Mouse (Mus musculus): Measurements from ENCODE around the gene Hs3st5. TPM values are rescaled to one million over a fixed set of nuclear protein-coding genes. Genes with fewer than 3 reads are reported as not detected.

Hs3st5 gene
- 0.03 TPM in 1 of 2 replicates, not detected in the other for polyA plus RNA-seq (2015; fragmentation: Nextera tagmentation; extraction: Ambion mirVana)

DNA sequence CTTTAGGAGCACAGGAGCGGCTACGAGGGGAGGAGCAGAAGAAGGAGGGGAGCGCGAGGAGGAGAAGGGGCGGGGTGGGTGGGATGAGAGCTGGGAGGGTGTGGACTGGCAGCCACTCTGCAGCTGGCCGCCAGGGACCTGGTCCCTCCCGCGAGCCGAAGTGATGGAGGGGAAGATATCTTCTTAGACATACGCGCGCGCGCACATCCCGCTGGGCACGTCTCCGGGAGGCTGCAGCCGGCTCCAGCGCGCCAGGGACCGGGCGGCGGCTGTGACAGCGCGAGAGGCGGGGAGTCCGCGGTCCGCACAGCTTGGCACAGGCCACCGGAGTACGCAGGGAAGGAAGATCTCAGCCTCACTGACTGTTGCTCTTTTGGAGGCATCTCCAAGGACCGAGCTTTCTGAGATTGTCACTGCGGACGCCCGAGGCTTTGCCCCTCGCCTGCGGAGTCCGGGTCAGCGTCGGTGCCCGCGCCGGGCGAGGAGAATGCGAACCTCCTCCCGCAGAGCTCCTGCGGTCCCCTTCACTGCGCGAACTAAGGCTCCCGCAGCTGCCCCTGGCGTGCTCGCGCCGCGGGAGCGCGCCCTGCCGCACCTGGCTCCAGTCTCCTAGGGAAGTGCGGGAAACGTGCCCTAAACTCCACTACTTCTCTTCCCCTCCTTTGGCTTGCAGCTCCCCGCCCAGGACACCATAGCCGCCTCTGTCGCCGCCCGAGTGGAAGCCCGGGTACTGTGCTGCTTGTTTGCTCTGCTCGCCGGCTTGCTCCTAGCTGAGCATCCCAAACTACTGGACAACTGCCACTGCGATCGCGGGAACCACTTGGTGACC, at the start of gene Hs3st5:
TSS of gene Hs3st5 (plus strand) at position 88 of the 829 bp plus-strand sequence.
- peak within 1 kb of the TSS; percentile 54 for H3K4me2 ChIP-seq
- no peak for ATAC-seq (ENCODE audit: insufficient read depth)
- H3K27ac ChIP-seq (replicated peaks), result no peak within 1 kb of the TSS
- WGBS (ENCODE audit: insufficient replicate concordance), result under 1% methylated on average over 68 of the region's 71 CpGs
- peaks cover 39% of the 10 kb centered on the region for H3K27me3 ChIP-seq
- H3K36me3 ChIP-seq (replicated peaks), result no peaks in the 10 kb centered on the region
- peak within 1 kb of the TSS; percentile 34 for H3K4me3 ChIP-seq (replicated peaks)
- H3K9ac ChIP-seq, result no peak within 1 kb of the TSS
- no peaks in the 10 kb centered on the region for H3K4me1 ChIP-seq (replicated peaks)
- H3K9me3 ChIP-seq (replicated peaks), result no peaks in the 10 kb centered on the region

DNA sequence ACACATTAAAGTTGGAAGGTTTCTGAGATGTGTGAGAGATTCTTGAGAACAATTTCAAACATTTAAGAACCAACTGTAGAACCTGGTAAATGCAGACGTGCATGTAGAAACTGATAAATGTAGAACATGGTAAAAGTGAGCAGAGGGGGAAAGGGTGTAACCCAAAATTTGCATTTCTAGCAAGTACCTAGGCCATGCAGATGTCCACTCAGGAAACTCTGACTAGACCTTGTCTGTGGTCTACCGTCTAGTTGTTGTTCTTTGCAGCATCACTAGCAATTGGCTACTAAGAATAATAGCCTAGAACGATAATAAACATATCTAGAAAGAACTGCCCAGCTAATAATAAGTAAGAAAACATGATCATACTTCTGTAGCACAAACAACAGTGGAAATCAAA, 38.0 kb upstream of the Hs3st5 start:
- Histone ChIP-seq H3K4me1 (replicated peaks) (no peaks in the 10 kb centered on the region), H3K27me3 (no peaks in the 10 kb centered on the region), H3K9me3 (replicated peaks) (no peaks in the 10 kb centered on the region), H3K36me3 (replicated peaks) (no peaks in the 10 kb centered on the region), H3K4me3 (replicated peaks) (no peak overlapping the region), H3K9ac (no peak overlapping the region), H3K27ac (replicated peaks) (no peak overlapping the region), H3K4me2 (no peak overlapping the region)
- ATAC-seq (ENCODE audit: insufficient read depth), result no peak
- WGBS (ENCODE audit: insufficient replicate concordance), result 58% methylated on average over 3 of the region's 3 CpGs

DNA sequence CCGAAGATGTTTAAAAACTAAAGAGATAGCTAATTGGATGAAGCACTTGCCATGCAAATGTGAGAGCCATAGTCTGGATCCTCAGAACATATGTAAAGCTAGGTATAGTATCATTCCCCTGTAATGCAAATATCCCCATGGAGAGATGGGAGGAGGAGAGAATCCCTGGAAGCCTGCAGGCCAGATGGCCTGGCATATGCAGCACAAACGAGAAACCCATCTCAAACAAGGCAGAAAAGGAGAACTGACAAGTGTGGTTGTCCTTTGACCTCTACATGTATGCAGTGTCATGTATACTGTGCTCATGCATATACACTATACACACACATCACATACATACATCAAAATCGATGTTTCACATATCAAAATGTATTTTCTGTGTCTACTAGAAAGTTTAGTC, 35.5 kb upstream of the Hs3st5 start:
- H3K9ac ChIP-seq, result no peak overlapping the region
- WGBS (ENCODE audit: insufficient replicate concordance), result 37% methylated on average over 3 of the region's 3 CpGs
- no peaks in the 10 kb centered on the region for H3K4me1 ChIP-seq (replicated peaks)
- no peak overlapping the region for H3K4me2 ChIP-seq
- no peak overlapping the region for H3K4me3 ChIP-seq (replicated peaks)
- no peaks in the 10 kb centered on the region for H3K9me3 ChIP-seq (replicated peaks)
- H3K27ac ChIP-seq (replicated peaks), result no peak overlapping the region
- ATAC-seq (ENCODE audit: insufficient read depth), result no peak
- no peaks in the 10 kb centered on the region for H3K36me3 ChIP-seq (replicated peaks)
- no peaks in the 10 kb centered on the region for H3K27me3 ChIP-seq

DNA sequence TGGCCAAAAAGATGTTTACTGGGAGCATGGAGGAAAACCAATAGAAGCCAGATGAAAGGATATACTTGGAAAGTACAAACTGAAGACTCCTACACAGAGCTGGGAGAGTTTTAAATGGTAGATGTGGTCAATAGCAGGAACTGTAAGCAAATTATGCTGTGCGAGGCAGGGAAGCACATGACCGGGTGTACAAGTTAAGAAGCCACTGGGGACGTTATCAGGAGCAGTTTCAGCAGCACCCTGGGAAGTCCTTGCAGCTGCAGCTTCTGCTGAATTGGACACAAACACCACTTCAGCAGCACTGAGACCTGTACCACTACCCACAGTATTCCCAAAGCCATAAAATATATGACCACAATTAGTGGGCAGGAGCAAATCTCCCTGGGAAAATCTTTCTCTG, 31.8 kb upstream of the Hs3st5 start:
- no peaks in the 10 kb centered on the region for H3K9me3 ChIP-seq (replicated peaks)
- H3K9ac ChIP-seq, result no peak overlapping the region
- H3K4me2 ChIP-seq, result no peak overlapping the region
- H3K36me3 ChIP-seq (replicated peaks), result no peaks in the 10 kb centered on the region
- no peak for ATAC-seq (ENCODE audit: insufficient read depth)
- H3K27ac ChIP-seq (replicated peaks), result no peak overlapping the region
- WGBS (ENCODE audit: insufficient replicate concordance), result 44% methylated on average over 3 of the region's 3 CpGs
- H3K4me1 ChIP-seq (replicated peaks), result no peaks in the 10 kb centered on the region
- no peaks in the 10 kb centered on the region for H3K27me3 ChIP-seq
- H3K4me3 ChIP-seq (replicated peaks), result no peak overlapping the region

DNA sequence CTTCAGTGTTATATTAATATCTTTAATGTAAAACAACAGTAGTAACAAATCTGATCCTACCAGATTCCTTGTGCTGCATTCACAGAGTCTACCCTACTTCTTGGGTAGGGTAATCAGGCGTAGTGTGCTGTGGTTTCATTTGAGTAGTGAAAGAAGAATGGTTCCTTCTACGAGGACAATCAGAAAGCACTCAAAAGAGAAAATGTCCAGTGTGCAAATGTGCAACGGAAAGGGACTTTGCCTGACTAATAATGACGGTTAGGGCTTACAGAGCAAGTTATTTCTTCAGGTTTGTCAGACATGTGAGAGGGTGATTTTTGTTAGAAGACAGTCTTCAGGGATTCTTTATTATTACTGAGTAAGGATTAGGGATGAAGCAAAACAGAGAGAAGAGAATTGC, 29.1 kb upstream of the Hs3st5 start:
- no peak for ATAC-seq (ENCODE audit: insufficient read depth)
- Histone ChIP-seq H3K9ac (no peak overlapping the region), H3K9me3 (replicated peaks) (no peaks in the 10 kb centered on the region), H3K4me3 (replicated peaks) (no peak overlapping the region), H3K27me3 (no peaks in the 10 kb centered on the region), H3K4me2 (no peak overlapping the region), H3K4me1 (replicated peaks) (no peaks in the 10 kb centered on the region), H3K36me3 (replicated peaks) (no peaks in the 10 kb centered on the region), H3K27ac (replicated peaks) (no peak overlapping the region)
- WGBS (ENCODE audit: insufficient replicate concordance), result 59% methylated on average over 4 of the region's 4 CpGs

- Histone ChIP-seq H3K4me2 (no peak overlapping the region), H3K27ac (replicated peaks) (no peak overlapping the region), H3K4me3 (replicated peaks) (no peak overlapping the region), H3K9me3 (replicated peaks) (no peaks in the 10 kb centered on the region), H3K9ac (no peak overlapping the region), H3K36me3 (replicated peaks) (no peaks in the 10 kb centered on the region), H3K27me3 (no peaks in the 10 kb centered on the region), H3K4me1 (replicated peaks) (no peaks in the 10 kb centered on the region)
- 56% methylated on average over 2 of the region's 2 CpGs for WGBS (ENCODE audit: insufficient replicate concordance)
- no peak for ATAC-seq (ENCODE audit: insufficient read depth)
These were observed 23.3 kb upstream of the Hs3st5 start for GRCm38 (mm10) chr10:36483362-36483761.

DNA sequence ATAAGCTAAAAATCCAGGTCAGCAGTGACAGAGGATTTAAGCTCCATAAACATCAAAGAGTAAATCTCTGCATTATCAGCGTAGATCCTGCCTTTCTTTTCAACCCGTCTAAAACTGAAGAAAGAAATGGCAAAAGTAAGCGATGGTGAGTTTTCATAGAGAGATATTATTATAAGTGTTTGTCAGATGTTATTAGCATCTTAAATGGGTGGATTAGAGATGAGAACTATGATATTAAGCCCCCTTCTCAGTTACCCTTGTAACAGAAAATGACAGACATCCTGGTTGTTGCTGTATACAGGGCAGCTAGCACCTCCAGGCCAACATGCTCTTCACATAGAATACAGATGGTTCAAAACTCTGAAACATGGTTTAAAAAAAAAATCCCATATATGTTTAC, 22.6 kb upstream of the Hs3st5 start:
- Histone ChIP-seq H3K9ac (no peak overlapping the region), H3K27me3 (no peaks in the 10 kb centered on the region), H3K27ac (replicated peaks) (no peak overlapping the region), H3K4me3 (replicated peaks) (no peak overlapping the region), H3K36me3 (replicated peaks) (no peaks in the 10 kb centered on the region), H3K9me3 (replicated peaks) (no peaks in the 10 kb centered on the region), H3K4me2 (no peak overlapping the region), H3K4me1 (replicated peaks) (no peaks in the 10 kb centered on the region)
- no peak for ATAC-seq (ENCODE audit: insufficient read depth)
- 59% methylated on average over 3 of the region's 3 CpGs for WGBS (ENCODE audit: insufficient replicate concordance)

DNA sequence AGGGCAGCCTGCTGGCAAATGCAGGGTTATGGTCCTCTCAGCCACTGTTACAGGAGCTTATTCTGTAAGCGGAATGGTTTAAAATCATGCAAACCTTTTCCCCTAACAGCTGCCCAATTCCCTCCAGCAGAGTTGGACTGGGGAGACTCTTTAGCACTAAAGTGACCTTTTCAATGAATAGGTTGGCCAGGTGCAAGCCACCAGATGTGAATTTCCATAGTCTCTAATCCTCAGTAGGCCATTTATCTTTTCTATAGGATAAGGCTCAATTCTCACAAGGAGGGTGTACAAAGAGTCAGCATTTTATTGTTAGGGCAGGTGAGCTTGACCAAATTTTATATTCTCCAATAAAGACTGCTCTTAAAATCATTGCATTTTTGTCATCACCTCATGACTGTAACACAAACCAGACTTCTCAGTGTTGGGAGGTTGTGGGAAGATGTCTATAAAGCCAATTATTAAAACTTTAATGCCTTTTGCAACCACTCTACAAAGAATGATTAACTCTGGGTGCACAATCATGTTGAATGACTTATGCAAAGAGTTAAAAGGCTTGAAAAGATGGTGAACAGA, 21.8 kb upstream of the Hs3st5 start:
- H3K4me1 ChIP-seq (replicated peaks), result no peaks in the 10 kb centered on the region
- H3K4me3 ChIP-seq (replicated peaks), result no peak overlapping the region
- H3K9ac ChIP-seq, result no peak overlapping the region
- ATAC-seq (ENCODE audit: insufficient read depth), result no peak
- H3K36me3 ChIP-seq (replicated peaks), result no peaks in the 10 kb centered on the region
- WGBS (ENCODE audit: insufficient replicate concordance), result 76% methylated on average over 1 of the region's 1 CpGs
- H3K27ac ChIP-seq (replicated peaks), result no peak overlapping the region
- no peak overlapping the region for H3K4me2 ChIP-seq
- no peaks in the 10 kb centered on the region for H3K9me3 ChIP-seq (replicated peaks)
- H3K27me3 ChIP-seq, result no peaks in the 10 kb centered on the region

- H3K9me3 ChIP-seq (replicated peaks), result no peaks in the 10 kb centered on the region
- no peak for ATAC-seq (ENCODE audit: insufficient read depth)
- no peak overlapping the region for H3K27ac ChIP-seq (replicated peaks)
- no peaks in the 10 kb centered on the region for H3K36me3 ChIP-seq (replicated peaks)
- no peaks in the 10 kb centered on the region for H3K4me1 ChIP-seq (replicated peaks)
- WGBS (ENCODE audit: insufficient replicate concordance), result 61% methylated on average over 1 of the region's 1 CpGs
- H3K4me2 ChIP-seq, result no peak overlapping the region
- H3K27me3 ChIP-seq, result no peaks in the 10 kb centered on the region
- no peak overlapping the region for H3K4me3 ChIP-seq (replicated peaks)
- H3K9ac ChIP-seq, result no peak overlapping the region
These were observed 13.0 kb upstream of the Hs3st5 start for GRCm38 (mm10) chr10:36493566-36493965.

- no peaks in the 10 kb centered on the region for H3K4me1 ChIP-seq (replicated peaks)
- H3K27ac ChIP-seq (replicated peaks), result no peak overlapping the region
- no peak for ATAC-seq (ENCODE audit: insufficient read depth)
- H3K4me2 ChIP-seq, result no peak overlapping the region
- no peak overlapping the region for H3K9ac ChIP-seq
- no peaks in the 10 kb centered on the region for H3K9me3 ChIP-seq (replicated peaks)
- WGBS (ENCODE audit: insufficient replicate concordance), result 63% methylated on average over 1 of the region's 1 CpGs
- no peaks in the 10 kb centered on the region for H3K27me3 ChIP-seq
- H3K36me3 ChIP-seq (replicated peaks), result no peaks in the 10 kb centered on the region
- H3K4me3 ChIP-seq (replicated peaks), result no peak overlapping the region
These were observed 6.9 kb upstream of the Hs3st5 start for GRCm38 (mm10) chr10:36499713-36500112.

- ATAC-seq (ENCODE audit: insufficient read depth), result no peak
These were observed 434 bp upstream of the Hs3st5 start for GRCm38 (mm10) chr10:36506033-36506726.

More at GRCm38 (mm10) chr10:36506033-36506726, 434 bp upstream of the Hs3st5 start:
- H3K36me3 ChIP-seq (replicated peaks), result no peaks in the 10 kb centered on the region
- H3K4me1 ChIP-seq (replicated peaks), result no peaks in the 10 kb centered on the region
- peak overlapping the region; percentile 54 for H3K4me2 ChIP-seq
- no peak overlapping the region for H3K9ac ChIP-seq
- no peaks in the 10 kb centered on the region for H3K9me3 ChIP-seq (replicated peaks)
- peaks cover 39% of the 10 kb centered on the region for H3K27me3 ChIP-seq
- WGBS (ENCODE audit: insufficient replicate concordance), result 11% methylated on average over 13 of the region's 13 CpGs
- H3K4me3 ChIP-seq (replicated peaks), result peak overlapping the region; percentile 34; the same call in 1 of the 2 replicates
- no peak overlapping the region for H3K27ac ChIP-seq (replicated peaks)

All from liver, embryonic 15.5 days (tissue).